Mouse (Mus musculus) hindbrain, embryonic 10.5 days (tissue): ENCODE measurements around the gene Txnrd1. TPM values are rescaled to one million over a fixed set of nuclear protein-coding genes. Genes with fewer than 3 reads are reported as not detected.

ENCODE experiments used
- DNase-seq: peaks from one replicate; pipeline ENCODE4 v3.0.0-alpha.2; 2017; ENCODE audit warnings: low spot score
- H3K27ac ChIP-seq: fragments of 300-500 bp; sonication (generic); 2 replicates; pipeline ENCODE4 v1.5.1; 2016; ENCODE audit warnings: mild to moderate bottlenecking, moderate library complexity
- H3K27me3 ChIP-seq: fragments of 300-500 bp; sonication (generic); 2 replicates; pipeline ENCODE4 v1.6.1; 2016; ENCODE audit warnings: mild to moderate bottlenecking; ENCODE audit not compliant: poor library complexity, insufficient read depth, severe bottlenecking
- H3K36me3 ChIP-seq: fragments of 300-500 bp; sonication (generic); 2 replicates; pipeline ENCODE4 v1.6.1; 2016; ENCODE audit warnings: mild to moderate bottlenecking, moderate library complexity
- H3K4me1 ChIP-seq: fragments of 300-500 bp; sonication (generic); replicated peaks from 2 replicates; pipeline ENCODE4 v1.6.1; 2016; ENCODE audit warnings: mild to moderate bottlenecking
- H3K4me3 ChIP-seq: fragments of 300-500 bp; sonication (generic); 2 replicates; pipeline ENCODE4 v1.5.1; 2016; ENCODE audit warnings: mild to moderate bottlenecking, moderate library complexity
- H3K9me3 ChIP-seq: fragments of 300-500 bp; sonication (generic); 2 replicates; pipeline ENCODE4 v1.6.1; 2016; ENCODE audit warnings: mild to moderate bottlenecking, moderate library complexity
- WGBS: fragments of 180-500 bp; shearing (Covaris S2); methylation state at CpG from one replicate; pipeline ENCODE4 v1.1.7; 2016; 5-methylcytosine and 5-hydroxymethylcytosine counted together
- polyA plus RNA-seq: library from polyadenylated mRNA; unstranded; fragments of >200 nt; fragmentation: Nextera tagmentation; extraction: Ambion mirVana; gene quantifications from 2 replicates; pipeline ENCODE4 v1.2.1, GENCODE M21; 2016

The Txnrd1 gene
- polyA plus RNA-seq, 1 experiment from 2014 or later: 164 TPM

DNA sequence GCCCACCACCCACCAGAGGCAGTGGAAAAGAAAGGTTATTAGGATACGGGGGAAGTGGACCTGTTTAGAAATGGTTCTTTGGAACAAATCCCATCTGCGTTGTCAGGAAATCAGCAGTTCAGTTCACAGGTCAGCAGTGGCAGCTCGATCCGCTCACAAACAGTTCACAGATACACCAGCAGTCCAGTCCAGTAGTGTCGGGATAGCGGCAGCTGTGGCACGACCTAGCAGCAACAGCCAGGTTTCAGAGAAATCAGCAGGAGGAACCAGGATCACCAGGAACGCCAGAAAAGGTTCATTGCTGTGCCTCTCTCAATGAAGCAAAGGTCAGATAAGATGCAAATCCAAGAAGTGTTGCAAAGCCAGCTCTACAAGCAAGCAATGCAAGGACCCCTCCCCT is 27.3 kb upstream of the Txnrd1 start:
- no peak for DNase-seq
- WGBS: 83% methylated on average over 8 of the region's 8 CpGs

GRCm38 (mm10) chr10:82807238-82807637 is 26.5 kb upstream of the Txnrd1 start:
- H3K27ac ChIP-seq: no peak overlapping the region
- H3K4me3 ChIP-seq: no peak overlapping the region
- DNase-seq: no peak
- peaks cover 24% of the 10 kb centered on the region for H3K4me1 ChIP-seq
- WGBS: 85% methylated on average over 7 of the region's 7 CpGs
- H3K36me3 ChIP-seq: no peaks in the 10 kb centered on the region
- H3K9me3 ChIP-seq: no peaks in the 10 kb centered on the region
- H3K27me3 ChIP-seq: no peaks in the 10 kb centered on the region

More for the DNA sequence above, 27.3 kb upstream of the Txnrd1 start:
- H3K27me3 ChIP-seq: no peaks in the 10 kb centered on the region
- H3K4me1 ChIP-seq: peaks cover 24% of the 10 kb centered on the region
- no peaks in the 10 kb centered on the region for H3K9me3 ChIP-seq
- H3K4me3 ChIP-seq: no peak overlapping the region
- H3K27ac ChIP-seq: no peak overlapping the region
- H3K36me3 ChIP-seq: no peaks in the 10 kb centered on the region

GRCm38 (mm10) chr10:82808155-82808554 is 25.6 kb upstream of the Txnrd1 start:
- H3K36me3 ChIP-seq: no peaks in the 10 kb centered on the region
- no peak overlapping the region for H3K4me3 ChIP-seq
- no peak for DNase-seq
- peaks cover 4% of the 10 kb centered on the region; the same call in 1 of the 2 replicates for H3K27me3 ChIP-seq
- WGBS: 56% methylated on average over 6 of the region's 6 CpGs
- no peaks in the 10 kb centered on the region for H3K9me3 ChIP-seq
- H3K4me1 ChIP-seq: peaks cover 24% of the 10 kb centered on the region
- H3K27ac ChIP-seq: no peak overlapping the region

- 78% methylated on average over 8 of the region's 8 CpGs for WGBS
- no peak overlapping the region for H3K4me3 ChIP-seq
- DNase-seq: no peak
- H3K27me3 ChIP-seq: peaks cover 4% of the 10 kb centered on the region; the same call in 1 of the 2 replicates
- peak overlapping the region; percentile 46; the same call in 1 of the 2 replicates for H3K27ac ChIP-seq
- no peaks in the 10 kb centered on the region for H3K36me3 ChIP-seq
- H3K9me3 ChIP-seq: no peaks in the 10 kb centered on the region
- peaks cover 25% of the 10 kb centered on the region for H3K4me1 ChIP-seq
Measured at GRCm38 (mm10) chr10:82808891-82809290, 24.9 kb upstream of the Txnrd1 start.

DNA sequence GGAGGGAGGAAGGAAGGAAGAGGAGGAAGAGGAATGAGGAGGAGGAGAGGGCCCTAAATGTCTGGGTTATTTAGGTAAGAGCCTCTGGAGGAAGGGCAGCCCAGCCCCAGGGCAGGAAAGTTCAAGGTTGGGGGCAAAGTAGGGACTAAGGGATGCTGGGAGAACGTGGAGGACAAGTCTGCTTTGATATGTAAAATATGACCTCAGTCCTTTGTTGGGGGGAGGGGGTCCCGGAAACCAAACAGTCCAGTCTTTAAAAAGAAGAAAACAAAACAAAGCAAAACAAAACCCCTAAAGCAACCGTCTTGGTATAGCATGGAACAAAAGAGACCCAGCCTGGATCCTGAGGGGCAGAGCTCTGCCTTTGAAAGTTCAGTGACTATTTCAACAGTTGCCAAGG is 24.4 kb upstream of the Txnrd1 start:
- DNase-seq: no peak
- H3K4me1 ChIP-seq: peaks cover 29% of the 10 kb centered on the region
- 5% methylated on average over 3 of the region's 3 CpGs for WGBS
- H3K4me3 ChIP-seq: no peak overlapping the region
- peak overlapping the region; percentile 46 for H3K27ac ChIP-seq
- peaks cover 4% of the 10 kb centered on the region; the same call in 1 of the 2 replicates for H3K27me3 ChIP-seq
- no peaks in the 10 kb centered on the region for H3K9me3 ChIP-seq
- no peaks in the 10 kb centered on the region for H3K36me3 ChIP-seq

DNA sequence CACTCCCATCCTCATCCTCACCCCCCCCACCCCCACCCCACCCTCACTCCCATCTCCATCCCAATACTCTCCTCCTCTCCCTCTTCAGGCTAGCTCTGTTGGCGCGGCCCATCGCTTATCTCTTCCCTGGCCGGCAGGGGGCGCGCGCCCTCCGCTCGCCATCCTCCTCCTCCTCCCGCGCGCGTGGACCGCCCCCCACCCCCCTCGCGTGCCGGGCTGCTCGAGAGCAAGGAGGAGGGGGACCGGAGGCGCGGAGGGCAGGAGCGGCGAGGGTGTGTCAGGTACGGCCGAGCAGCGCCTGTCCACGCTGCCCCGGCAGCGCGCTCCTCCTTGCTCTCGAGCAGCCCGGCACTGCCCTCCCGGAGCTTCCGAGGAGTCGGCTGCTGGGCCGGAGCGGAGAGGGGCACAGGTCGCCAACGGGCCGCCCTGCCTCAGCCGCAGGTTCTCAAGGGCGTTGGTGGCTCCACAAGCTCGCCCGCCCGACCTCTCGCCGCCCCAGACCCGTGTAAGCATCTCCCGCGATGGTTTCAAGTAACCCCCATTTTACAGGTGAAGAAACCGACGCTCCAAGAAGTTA is 21.8 kb upstream of the Txnrd1 start:
- 4% methylated on average over 52 of the region's 52 CpGs for WGBS

GRCm38 (mm10) chr10:82814096-82814970 is 19.4 kb upstream of the Txnrd1 start:
- no peak overlapping the region for H3K27ac ChIP-seq
- DNase-seq: no peak
- peaks cover 27% of the 10 kb centered on the region for H3K4me1 ChIP-seq
- WGBS: 63% methylated on average over 19 of the region's 19 CpGs
- peaks cover 4% of the 10 kb centered on the region; the same call in 1 of the 2 replicates for H3K27me3 ChIP-seq
- no peaks in the 10 kb centered on the region for H3K36me3 ChIP-seq
- H3K9me3 ChIP-seq: no peaks in the 10 kb centered on the region
- no peak overlapping the region for H3K4me3 ChIP-seq

More for the DNA sequence above, 21.8 kb upstream of the Txnrd1 start:
- peaks cover 4% of the 10 kb centered on the region; the same call in 1 of the 2 replicates for H3K27me3 ChIP-seq
- H3K9me3 ChIP-seq: no peaks in the 10 kb centered on the region
- H3K27ac ChIP-seq: peak overlapping the region; percentile 81
- DNase-seq: peak; percentile 79
- H3K4me3 ChIP-seq: peak overlapping the region; percentile 57
- H3K36me3 ChIP-seq: no peaks in the 10 kb centered on the region
- H3K4me1 ChIP-seq: peaks cover 33% of the 10 kb centered on the region

- peaks cover 4% of the 10 kb centered on the region; the same call in 1 of the 2 replicates for H3K27me3 ChIP-seq
- DNase-seq: no peak
- H3K4me1 ChIP-seq: peaks cover 19% of the 10 kb centered on the region
- WGBS: 88% methylated on average over 9 of the region's 9 CpGs
- no peaks in the 10 kb centered on the region for H3K36me3 ChIP-seq
- no peaks in the 10 kb centered on the region for H3K9me3 ChIP-seq
- H3K4me3 ChIP-seq: no peak overlapping the region
- H3K27ac ChIP-seq: no peak overlapping the region
Measured at GRCm38 (mm10) chr10:82816441-82816840, 17.3 kb upstream of the Txnrd1 start.

- Histone ChIP-seq H3K9me3 (no peaks in the 10 kb centered on the region), H3K36me3 (no peaks in the 10 kb centered on the region), H3K27me3 (peaks cover 2% of the 10 kb centered on the region; the same call in 1 of the 2 replicates), H3K4me1 (peaks cover 19% of the 10 kb centered on the region), H3K4me3 (no peak overlapping the region), H3K27ac (no peak overlapping the region)
- WGBS: 68% methylated on average over 3 of the region's 3 CpGs
- DNase-seq: no peak
Measured at GRCm38 (mm10) chr10:82817514-82817913, 16.2 kb upstream of the Txnrd1 start.

DNA sequence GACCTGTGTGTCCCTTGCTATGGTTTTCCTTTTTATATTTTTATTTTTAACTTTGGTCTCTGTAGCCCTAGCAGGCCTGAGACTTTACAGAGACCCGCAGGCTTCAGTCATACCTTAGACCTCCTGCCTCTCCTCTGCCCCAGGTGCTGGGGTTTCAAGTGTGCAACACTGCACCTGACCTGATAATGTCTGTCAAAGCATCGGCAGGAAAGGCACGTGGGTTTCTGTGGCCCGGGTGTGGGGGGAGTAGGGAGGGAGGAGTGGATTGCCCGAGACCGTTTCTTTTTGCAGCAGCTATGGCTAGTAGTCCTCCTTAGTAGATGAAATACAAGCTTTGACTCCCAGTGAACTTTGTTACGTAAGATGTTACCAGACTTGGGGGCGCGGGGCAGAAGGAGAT is 15.8 kb upstream of the Txnrd1 start:
- Histone ChIP-seq H3K27ac (peak overlapping the region; percentile 35; the same call in 1 of the 2 replicates), H3K4me3 (no peak overlapping the region), H3K27me3 (no peaks in the 10 kb centered on the region), H3K36me3 (no peaks in the 10 kb centered on the region), H3K4me1 (peaks cover 19% of the 10 kb centered on the region), H3K9me3 (no peaks in the 10 kb centered on the region)
- no peak for DNase-seq
- WGBS: 72% methylated on average over 9 of the region's 9 CpGs

GRCm38 (mm10) chr10:82818661-82819060 is 15.1 kb upstream of the Txnrd1 start:
- Histone ChIP-seq H3K9me3 (no peaks in the 10 kb centered on the region), H3K27me3 (no peaks in the 10 kb centered on the region), H3K4me3 (no peak overlapping the region), H3K36me3 (no peaks in the 10 kb centered on the region), H3K4me1 (peaks cover 19% of the 10 kb centered on the region), H3K27ac (no peak overlapping the region)
- 86% methylated on average over 6 of the region's 6 CpGs for WGBS
- DNase-seq: no peak

DNA sequence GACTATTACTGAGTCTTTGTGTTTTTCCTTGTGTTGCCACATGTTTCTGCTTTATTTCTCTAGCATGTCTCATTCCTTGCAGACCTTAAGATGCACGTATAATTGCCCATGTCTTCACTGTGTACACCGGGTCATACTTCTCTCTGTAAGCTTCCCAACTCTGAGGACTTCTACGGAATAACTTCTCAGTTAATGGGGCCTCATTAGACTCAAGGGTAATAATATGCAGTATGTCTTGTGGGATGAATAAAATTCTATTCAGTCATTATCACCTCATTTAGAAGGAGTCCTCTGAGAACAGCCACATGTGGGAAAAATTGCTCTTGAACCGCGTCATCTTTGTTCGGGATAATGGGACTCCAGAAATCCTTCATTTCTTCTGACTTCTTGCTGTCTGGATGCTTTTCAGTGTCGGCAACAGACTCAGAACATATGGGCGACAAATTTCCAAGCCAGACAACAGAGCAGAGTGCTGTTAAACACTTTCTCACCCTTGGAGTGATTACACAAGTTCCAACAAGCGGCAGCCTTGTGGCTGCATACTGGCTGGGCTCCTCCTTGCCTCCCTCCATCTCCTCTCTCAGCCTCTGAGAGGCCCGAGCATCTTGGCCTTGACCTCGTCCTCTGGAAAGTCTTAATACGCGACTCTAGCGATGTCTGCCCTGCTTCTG is 10.5 kb upstream of the Txnrd1 start:
- Histone ChIP-seq H3K9me3 (no peaks in the 10 kb centered on the region), H3K4me1 (0 out of 2 replicates have a peak, but pooled peaks cover 1% of the 10 kb centered on the region), H3K27me3 (no peaks in the 10 kb centered on the region), H3K4me3 (no peak overlapping the region), H3K36me3 (no peaks in the 10 kb centered on the region), H3K27ac (no peak overlapping the region)
- DNase-seq: no peak
- 82% methylated on average over 14 of the region's 14 CpGs for WGBS
